Mouse (Mus musculus) retina, postnatal 7 days (tissue): ENCODE data around the gene Speg.

Source experiments
- DNase-seq: peaks from one replicate; pipeline ENCODE4 v3.0.0-alpha.2; 2012; ENCODE audit warnings: low read depth, low spot score

Speg gene

GRCm38 (mm10) chr1:75374950-75375936 lies at the start of gene Speg:
Speg (plus strand) TSS chr1:75375297.
- no peak for DNase-seq

DNA sequence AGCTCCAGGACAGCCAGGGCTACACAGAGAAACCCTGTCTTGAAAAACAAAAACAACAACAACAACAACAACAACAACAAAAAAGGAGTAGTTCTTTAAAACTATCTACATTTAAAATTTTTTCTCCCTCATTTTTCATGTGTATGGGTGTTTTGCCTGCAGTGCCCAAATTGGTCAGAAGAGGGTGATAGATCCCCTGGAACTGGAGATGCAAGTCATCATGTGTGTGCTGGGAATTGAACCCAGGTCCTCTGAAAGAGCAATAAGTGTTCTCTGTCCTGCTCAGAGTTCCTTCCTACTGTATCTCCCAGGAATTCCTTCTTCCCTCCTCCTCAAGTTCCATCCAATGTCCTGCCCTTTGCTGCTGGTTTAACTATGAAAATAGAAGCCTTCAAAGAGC lies 47.6 kb upstream of the Speg start:
- DNase-seq = no peak

GRCm38 (mm10) chr1:75331271-75331670 lies 43.8 kb upstream of the Speg start:
- no peak for DNase-seq

GRCm38 (mm10) chr1:75336461-75336860 lies 38.6 kb upstream of the Speg start:
- no peak for DNase-seq

DNA sequence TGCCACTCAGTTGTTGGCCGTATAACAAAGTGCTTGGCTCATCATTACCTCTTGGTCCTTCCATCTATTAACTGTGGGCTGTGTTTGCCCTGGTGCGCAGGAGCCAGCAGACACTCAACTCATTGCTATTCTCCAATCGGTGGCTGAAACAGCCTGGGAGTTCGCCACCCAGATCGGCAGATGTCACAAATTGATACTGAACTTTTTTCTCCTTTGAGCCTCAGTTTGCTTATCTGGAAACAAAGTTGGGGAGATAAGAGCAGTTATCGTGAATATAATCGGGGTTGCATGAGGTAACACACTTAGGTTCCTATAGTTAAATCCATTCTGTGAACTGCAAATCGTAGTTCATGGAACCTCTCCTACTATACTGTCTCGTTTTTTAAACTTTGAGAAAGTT lies 38.0 kb upstream of the Speg start:
- DNase-seq = no peak

DNA sequence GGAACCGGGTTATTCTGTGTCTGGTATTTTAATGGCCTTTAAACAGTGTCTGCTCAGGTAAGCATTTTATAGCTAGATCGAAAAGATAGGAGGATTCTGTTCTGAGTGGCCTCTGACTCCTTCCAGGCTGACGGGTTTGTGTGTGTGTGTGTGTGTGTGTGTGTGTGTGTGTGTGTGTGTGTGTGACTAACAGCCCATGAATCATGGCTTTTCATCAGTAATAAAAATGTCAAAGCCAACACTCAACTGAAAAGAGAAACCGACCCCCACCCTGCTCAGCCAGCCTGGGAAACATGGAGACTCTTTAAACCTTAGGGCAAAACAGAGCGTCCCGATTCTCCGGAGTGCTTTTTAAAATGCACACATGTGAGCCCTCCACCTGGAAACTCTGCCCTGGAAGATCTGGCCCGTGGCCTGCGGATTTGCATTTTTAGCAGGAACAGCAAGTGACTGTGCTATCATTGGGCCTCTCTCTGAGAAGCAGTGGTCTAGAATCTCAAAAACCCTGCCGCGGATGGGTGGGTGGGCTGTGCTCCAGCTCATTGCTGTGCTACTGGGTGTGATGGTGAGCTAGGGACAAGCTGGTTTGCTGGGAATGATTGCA lies 36.9 kb upstream of the Speg start:
- no peak for DNase-seq

- no peak for DNase-seq
These were observed 35.8 kb upstream of the Speg start for GRCm38 (mm10) chr1:75339337-75339736.

DNA sequence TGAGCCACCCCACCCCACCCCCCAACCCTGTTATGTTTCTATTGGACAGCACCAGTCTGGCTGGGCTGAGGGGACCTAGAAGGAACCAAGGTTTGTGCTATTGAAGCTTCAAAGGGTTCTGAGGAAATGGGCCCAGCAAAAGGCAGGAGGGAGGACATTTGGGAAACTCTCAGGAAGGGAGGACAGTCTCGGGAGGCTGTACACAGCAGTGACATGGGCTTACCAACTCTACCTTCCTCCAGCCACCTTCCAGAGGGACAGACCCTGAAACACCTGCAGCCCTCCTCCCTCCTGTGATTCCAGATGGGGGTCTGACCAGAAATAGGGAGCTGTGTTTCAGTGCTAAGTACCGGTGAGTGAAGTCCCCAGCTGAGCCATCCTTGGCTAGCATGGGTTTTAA lies 34.6 kb upstream of the Speg start:
- DNase-seq = no peak

- DNase-seq = peak; percentile 59
These were observed 32.2 kb upstream of the Speg start for GRCm38 (mm10) chr1:75342874-75343416.

- no peak for DNase-seq
These were observed 30.6 kb upstream of the Speg start for GRCm38 (mm10) chr1:75344291-75345035.

- no peak for DNase-seq
These were observed 29.8 kb upstream of the Speg start for GRCm38 (mm10) chr1:75345036-75345935.

DNA sequence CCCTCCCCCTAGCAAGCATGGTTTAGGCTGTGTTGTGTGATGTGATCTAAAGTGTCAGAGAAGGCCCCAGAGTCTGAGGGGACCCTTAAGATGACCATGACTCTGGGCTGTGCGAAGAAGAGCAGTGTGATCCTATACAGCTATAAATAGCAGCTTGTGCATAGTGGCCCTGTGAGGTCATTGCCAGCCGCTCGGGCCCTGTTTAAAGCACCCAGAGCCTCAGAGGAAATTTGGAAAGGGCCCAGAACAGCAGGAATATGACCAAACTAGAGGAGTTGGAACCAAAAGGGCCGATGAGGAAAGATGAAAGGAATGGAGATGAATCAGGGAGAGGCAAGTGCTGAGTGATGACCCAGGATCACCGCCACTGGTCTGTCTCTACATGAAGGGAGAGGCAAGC lies 27.8 kb upstream of the Speg start:
- DNase-seq = no peak

- DNase-seq = no peak
These were observed 25.8 kb upstream of the Speg start for GRCm38 (mm10) chr1:75349275-75349674.

- DNase-seq = no peak
These were observed 17.8 kb upstream of the Speg start for GRCm38 (mm10) chr1:75357261-75357660.

- no peak for DNase-seq
These were observed 17.1 kb upstream of the Speg start for GRCm38 (mm10) chr1:75358009-75358408.

- no peak for DNase-seq
These were observed 15.8 kb upstream of the Speg start for GRCm38 (mm10) chr1:75359346-75359745.

DNA sequence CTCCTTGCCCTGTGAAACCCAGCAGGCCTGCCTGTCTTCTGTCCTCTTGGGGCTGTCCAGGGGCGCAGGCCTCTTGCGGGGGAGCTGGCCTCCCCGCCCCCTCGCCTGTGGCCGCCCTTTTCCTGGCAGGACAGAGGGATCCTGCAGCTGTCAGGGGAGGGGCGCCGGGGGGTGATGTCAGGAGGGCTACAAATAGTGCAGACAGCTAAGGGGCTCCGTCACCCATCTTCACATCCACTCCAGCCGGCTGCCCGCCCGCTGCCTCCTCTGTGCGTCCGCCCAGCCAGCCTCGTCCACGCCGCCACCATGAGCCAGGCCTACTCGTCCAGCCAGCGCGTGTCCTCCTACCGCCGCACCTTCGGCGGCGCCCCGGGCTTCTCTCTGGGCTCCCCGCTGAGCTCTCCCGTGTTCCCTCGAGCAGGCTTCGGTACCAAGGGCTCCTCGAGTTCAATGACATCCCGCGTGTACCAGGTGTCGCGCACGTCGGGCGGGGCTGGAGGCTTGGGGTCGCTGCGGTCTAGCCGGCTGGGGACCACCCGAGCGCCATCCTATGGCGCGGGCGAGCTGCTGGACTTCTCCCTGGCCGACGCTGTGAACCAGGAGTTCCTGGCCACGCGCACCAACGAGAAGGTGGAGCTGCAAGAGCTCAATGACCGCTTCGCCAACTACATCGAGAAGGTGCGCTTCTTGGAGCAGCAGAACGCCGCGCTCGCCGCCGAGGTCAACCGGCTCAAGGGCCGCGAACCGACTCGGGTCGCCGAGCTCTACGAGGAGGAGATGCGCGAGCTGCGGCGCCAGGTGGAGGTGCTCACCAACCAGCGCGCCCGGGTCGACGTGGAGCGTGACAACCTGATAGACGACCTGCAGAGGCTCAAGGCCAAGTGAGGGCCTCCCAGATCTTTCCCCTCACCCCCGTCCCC lies 14.7 kb upstream of the Speg start, which contains the start of gene Des:
Des (plus strand) TSS at position 218 of the 920 bp plus-strand sequence.
- no peak for DNase-seq

- DNase-seq = no peak
These were observed 14.0 kb upstream of the Speg start for GRCm38 (mm10) chr1:75361123-75361522.

GRCm38 (mm10) chr1:75361750-75362149 lies 13.3 kb upstream of the Speg start:
- DNase-seq = no peak

DNA sequence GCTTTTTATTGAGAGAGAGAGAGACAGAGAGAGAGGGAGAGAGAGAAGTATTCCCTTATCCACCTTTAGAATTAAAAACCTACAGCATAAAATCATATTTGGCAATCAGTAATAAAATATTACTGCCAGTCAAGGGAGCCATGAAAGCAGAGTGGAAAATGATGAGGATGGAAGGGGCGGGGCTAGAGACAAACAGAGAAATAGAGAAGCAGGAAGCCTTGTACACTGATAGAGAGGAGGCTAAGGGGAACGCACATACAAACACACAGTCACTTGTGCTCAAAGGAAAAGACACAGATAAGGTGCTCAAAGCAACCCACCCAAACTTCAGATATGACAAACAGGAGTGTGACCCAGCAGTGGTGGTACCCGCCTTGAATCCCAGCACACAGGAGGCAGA lies 11.2 kb upstream of the Speg start:
- DNase-seq = no peak
